Comparison of ENCODE assay signal across 23 mouse cellular contexts in the genomic region with DNA sequence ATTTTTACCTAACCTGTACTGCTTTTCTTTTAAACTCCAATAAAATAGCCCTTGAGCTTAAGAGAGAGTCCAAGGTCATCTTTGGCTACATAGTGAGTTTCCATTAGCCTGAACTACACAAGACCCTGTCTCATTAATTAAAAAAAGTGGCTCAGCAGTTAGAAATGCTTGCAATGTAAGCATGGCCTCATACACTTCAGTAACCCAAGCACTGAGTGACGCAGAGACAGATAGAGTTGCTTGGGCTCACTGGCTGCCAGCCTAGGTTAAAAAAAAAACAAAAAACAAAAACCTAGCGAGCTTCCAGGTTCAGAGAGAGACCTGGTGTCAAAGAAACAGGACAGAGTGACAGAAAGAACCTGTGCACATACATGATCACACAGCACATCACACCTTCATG. TPM values are rescaled to one million over a fixed set of nuclear protein-coding genes. Genes with fewer than 3 reads are reported as not detected.
DNase-seq lines count a peak whose midpoint lies in the region; ATAC-seq and TF ChIP-seq lines count a peak whose summit lies in the region.
"Had no signal": no experiment of that assay in that cellular context is flagged by ENCODE, and none has a peak within 500 bp of the region (broad histone marks: within the 10 kb centered on the region; RNA-seq: fewer than 3 reads in every experiment).

No protein-coding gene starts in this region.

- intact Hi-C loops in heart, adult 2 months (cut with DNase I): no loop called here

- no peak for TF ChIP-seq EP300 in heart, adult 2 months (IDR thresholded peaks at IDR 0.05; ENCODE audit: insufficient read depth, low read depth, low read length)

- no peaks in the 10 kb centered on the region for H3K27me3 ChIP-seq in heart, adult 2 months (ENCODE audit: control insufficient read depth, insufficient read depth, low read length)
- no peaks in the 10 kb centered on the region for H3K27me3 ChIP-seq in kidney, embryonic 15.5 days
- H3K27me3 ChIP-seq: forebrain, embryonic 13.5 days; liver, embryonic 13.5 days; lung, embryonic 15.5 days; neural tube, embryonic 12.5 days had no signal

- no peak overlapping the region for H3K4me3 ChIP-seq in heart, adult 2 months
- no peak overlapping the region for H3K4me3 ChIP-seq in kidney, embryonic 15.5 days (replicated peaks)
- H3K4me3 ChIP-seq: embryonic facial prominence, embryonic 10.5 days; forebrain, embryonic 13.5 days; hindbrain, embryonic 10.5 days; liver, embryonic 13.5 days; lung, embryonic 15.5 days; neural tube, embryonic 12.5 days had no signal

- peaks cover 6% of the 10 kb centered on the region for H3K36me3 ChIP-seq in heart, adult 2 months (ENCODE audit: control insufficient read depth, insufficient read depth, low read length)
- peaks cover 10% of the 10 kb centered on the region for H3K36me3 ChIP-seq in kidney, embryonic 15.5 days
- H3K36me3 ChIP-seq: lung, embryonic 15.5 days had no signal

- H3K9ac ChIP-seq in heart, adult 2 months (ENCODE audit: low read depth, low read length): no peak overlapping the region
- no peak overlapping the region for H3K9ac ChIP-seq in kidney, embryonic 15.5 days
- H3K9ac ChIP-seq: forebrain, embryonic 13.5 days; liver, embryonic 13.5 days; lung, embryonic 15.5 days; neural tube, embryonic 12.5 days had no signal

- H3K9me3 ChIP-seq in kidney, embryonic 15.5 days (replicated peaks): no peaks in the 10 kb centered on the region
- H3K9me3 ChIP-seq: G1E; liver, embryonic 13.5 days; lung, embryonic 15.5 days; neural tube, embryonic 12.5 days had no signal

- WGBS in heart, adult 2 months: 39% methylated on average over 2 of the region's 2 CpGs
- WGBS in kidney, embryonic 15.5 days: 36% methylated on average over 2 of the region's 2 CpGs

- no peak for TF ChIP-seq POLR2A in heart, adult 2 months (IDR thresholded peaks at IDR 0.05; ENCODE audit: insufficient read depth, low read depth, low read length)
- TF ChIP-seq POLR2A in brain, embryonic 14.5 days (IDR thresholded peaks at IDR 0.05; ENCODE audit: borderline replicate concordance, extremely low read depth, insufficient read depth, insufficient read length, poor library complexity, severe bottlenecking): no peak

- no peak for DNase-seq in heart, adult 2 months
- no peak for DNase-seq in heart, adult 11 months
- DNase-seq in kidney, adult 11 months: no peak
- DNase-seq in brain, embryonic 14.5 days (ENCODE audit: low read depth): peak; percentile 7
- peak; percentile 50 for DNase-seq in skeletal muscle tissue, adult 2 months (ENCODE audit: low read depth, low spot score)
- DNase-seq in thymus, postnatal 0 days (ENCODE audit: low spot score): no peak
- DNase-seq: adrenal gland, postnatal 36 days; cerebellum, adult 9-10 months; gastrocnemius, postnatal 36 days; kidney, adult 8-10 months; liver, embryonic 13.5 days; right cerebral cortex, postnatal 4 days; thymus, postnatal 25 days had no signal

- H3K27ac ChIP-seq in heart, adult 2 months: peak overlapping the region; percentile 78
- H3K27ac ChIP-seq in kidney, embryonic 15.5 days: peak overlapping the region; percentile 27; the same call in 1 of the 2 replicates
- H3K27ac ChIP-seq: embryonic facial prominence, embryonic 10.5 days; forebrain, embryonic 13.5 days; hindbrain, embryonic 10.5 days; hindbrain, postnatal 0 days; liver, embryonic 13.5 days; lung, embryonic 15.5 days; macrophage; neural tube, embryonic 12.5 days had no signal

- peaks cover 11% of the 10 kb centered on the region for H3K79me2 ChIP-seq in heart, adult 2 months (replicated peaks; ENCODE audit: control insufficient read depth, insufficient read depth, low read length)

- TF ChIP-seq CTCF in heart, adult 2 months (IDR thresholded peaks at IDR 0.05): no peak
- no peak for TF ChIP-seq CTCF in brain, embryonic 14.5 days (IDR thresholded peaks at IDR 0.05; ENCODE audit: borderline replicate concordance, extremely low read depth, insufficient read depth, insufficient read length)

- no peak overlapping the region for H3K4me2 ChIP-seq in kidney, embryonic 15.5 days
- H3K4me2 ChIP-seq: forebrain, embryonic 13.5 days; liver, embryonic 13.5 days; lung, embryonic 15.5 days; midbrain, embryonic 11.5 days; neural tube, embryonic 12.5 days had no signal

- no peak for ATAC-seq in kidney, embryonic 15.5 days (replicated peaks; ENCODE audit: low FRiP score)
- ATAC-seq: forebrain, embryonic 13.5 days; hindbrain, postnatal 0 days had no signal

- peaks cover 1% of the 10 kb centered on the region; the same call in 1 of the 2 replicates for H3K4me1 ChIP-seq in heart, adult 2 months (ENCODE audit: control insufficient read depth, insufficient read depth, low read length)
- peaks cover 11% of the 10 kb centered on the region for H3K4me1 ChIP-seq in kidney, embryonic 15.5 days
- H3K4me1 ChIP-seq: embryonic facial prominence, embryonic 10.5 days; neural tube, embryonic 12.5 days had no signal

RNA-seq across cellular contexts. Expression of gene Zfp609, which starts 14.5 kb away (rescaled TPM):
- 10 to 100 TPM; 23.7 to 25.5 TPM for total RNA-seq in heart, adult 2 months (2021)
- 8.7 and 8.9 TPM in 2 replicates for polyA plus RNA-seq in heart, adult 2 months (2012; rRNA removed)
- 6.0 and 7.4 TPM in 2 replicates for polyA plus RNA-seq in kidney, embryonic 15.5 days (2015; fragmentation: Nextera tagmentation; extraction: Ambion mirVana)
- polyA plus RNA-seq in brain, embryonic 14.5 days (2012; rRNA removed): 17.9 and 35.4 TPM in 2 replicates
- polyA plus RNA-seq in thymus, postnatal 0 days (2015; fragmentation: Nextera tagmentation; extraction: Ambion mirVana): 1.6 and 2.0 TPM in 2 replicates

Comparison
In these comparisons a context has a peak if more than half of its experiments do, and no peak if none do; other contexts are left out.
1. DNase-seq: peak in brain, embryonic 14.5 days (single experiment) and skeletal muscle tissue, adult 2 months (single experiment); none in heart, adult 2 months (0 of 2), heart, adult 11 months (single experiment), kidney, adult 11 months (single experiment) and thymus, postnatal 0 days (single experiment).